Mouse (Mus musculus) common myeloid progenitor, adult 5-6 weeks (primary cell): ENCODE measurements around the gene Nek7. TPM values are rescaled to one million over a fixed set of nuclear protein-coding genes. Genes with fewer than 3 reads are reported as not detected.

Source experiments
- ATAC-seq: replicated peaks from 2 replicates; pipeline ENCODE4 v1.8.0; 2016; ENCODE audit warnings: low read depth, mild to moderate bottlenecking, moderate TSS enrichment, inconsistent platforms; ENCODE audit not compliant: poor library complexity, severe bottlenecking
- total RNA-seq: library from RNA; stranded (forward); fragments of 200-1000, 187-1606 nt; gene quantifications from 2 replicates; pipeline ENCODE4 v1.2.3, GENCODE M21; 2017

Nek7 gene
- total RNA-seq, 1 experiment from 2014 or later, result 30.5 TPM

DNA sequence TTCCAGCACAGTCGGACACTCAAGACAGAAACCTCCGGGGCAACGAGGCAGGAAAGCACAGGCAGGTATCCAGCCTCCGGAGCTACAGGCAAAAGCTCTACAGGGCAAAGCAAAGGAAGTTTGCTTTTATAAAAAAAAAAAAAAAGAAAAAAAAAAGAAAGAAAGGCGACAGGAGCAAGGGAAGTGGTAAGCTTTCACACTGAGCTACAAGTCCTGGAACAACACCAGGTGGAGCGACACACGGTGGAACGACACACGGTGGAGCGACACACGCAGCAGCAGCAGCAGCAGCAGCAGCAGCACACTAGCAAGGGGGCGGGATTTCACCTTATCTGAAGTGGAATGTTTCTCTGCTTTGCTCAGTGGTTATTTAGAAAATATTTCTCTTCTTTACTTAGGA is 10.8 kb downstream of the Nek7 start:
- 0 out of 2 replicates have a peak, but pooled peaks have one; percentile 15 for ATAC-seq

- ATAC-seq, result no peak
These were observed 11.6 kb downstream of the Nek7 start for GRCm38 (mm10) chr1:138608336-138608735.

- no peak for ATAC-seq
These were observed 12.1 kb downstream of the Nek7 start for GRCm38 (mm10) chr1:138607862-138608261.

DNA sequence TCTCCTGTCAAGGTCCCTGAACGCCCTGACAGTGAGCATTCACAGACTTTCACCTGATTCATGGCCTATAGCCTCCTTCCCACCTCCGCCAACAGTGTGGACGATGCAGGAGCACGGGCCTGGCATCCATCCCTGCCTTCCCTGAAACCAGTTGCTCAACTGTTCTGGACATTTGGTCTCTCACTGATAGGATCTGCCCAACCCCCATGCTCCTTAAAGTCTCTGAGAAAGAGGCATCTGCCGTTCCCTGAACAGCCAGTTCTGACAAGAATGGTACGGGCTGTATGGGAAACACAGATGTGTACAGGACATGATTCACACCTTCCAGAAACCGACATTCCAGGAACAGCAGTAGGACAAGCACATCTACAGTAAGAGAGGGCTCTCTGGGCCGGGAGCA is 13.2 kb downstream of the Nek7 start:
- no peak for ATAC-seq

GRCm38 (mm10) chr1:138604736-138605135 is 15.2 kb downstream of the Nek7 start:
- no peak for ATAC-seq

DNA sequence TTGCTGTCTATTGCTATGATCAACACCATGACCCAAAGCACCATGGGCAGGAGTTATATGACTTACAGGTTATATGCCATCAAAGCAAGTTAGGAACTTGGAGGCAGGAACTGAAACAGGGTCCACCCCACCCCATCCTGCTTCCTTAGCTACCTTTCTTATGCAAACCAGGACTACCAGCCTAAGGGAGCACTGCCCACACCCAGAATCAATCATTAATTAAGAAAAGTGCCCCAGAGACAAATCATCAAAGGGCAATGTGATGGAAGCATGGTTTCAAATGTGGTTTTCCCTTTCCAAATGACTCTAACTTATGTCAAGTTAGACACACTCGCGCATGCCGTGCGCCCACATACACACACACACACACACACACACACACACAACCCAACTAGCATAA is 16.0 kb downstream of the Nek7 start:
- ATAC-seq, result no peak

DNA sequence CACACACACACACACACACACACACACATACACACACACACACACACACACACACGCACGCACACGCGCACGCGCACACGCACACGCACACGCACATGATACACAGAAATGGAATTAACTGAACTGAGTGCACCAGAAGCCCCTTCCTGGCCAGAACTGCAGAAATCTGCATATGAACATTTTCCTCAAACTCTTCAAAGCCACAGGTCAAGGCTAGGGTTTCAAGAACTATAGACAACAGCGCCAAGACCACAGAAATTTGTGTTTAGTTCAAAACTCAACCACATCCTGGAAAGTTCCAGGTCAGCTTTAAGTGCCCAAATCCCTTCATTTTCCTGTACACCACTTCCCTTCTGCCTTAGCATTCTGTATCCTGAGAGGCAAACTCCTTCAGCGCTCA is 21.9 kb downstream of the Nek7 start:
- no peak for ATAC-seq

DNA sequence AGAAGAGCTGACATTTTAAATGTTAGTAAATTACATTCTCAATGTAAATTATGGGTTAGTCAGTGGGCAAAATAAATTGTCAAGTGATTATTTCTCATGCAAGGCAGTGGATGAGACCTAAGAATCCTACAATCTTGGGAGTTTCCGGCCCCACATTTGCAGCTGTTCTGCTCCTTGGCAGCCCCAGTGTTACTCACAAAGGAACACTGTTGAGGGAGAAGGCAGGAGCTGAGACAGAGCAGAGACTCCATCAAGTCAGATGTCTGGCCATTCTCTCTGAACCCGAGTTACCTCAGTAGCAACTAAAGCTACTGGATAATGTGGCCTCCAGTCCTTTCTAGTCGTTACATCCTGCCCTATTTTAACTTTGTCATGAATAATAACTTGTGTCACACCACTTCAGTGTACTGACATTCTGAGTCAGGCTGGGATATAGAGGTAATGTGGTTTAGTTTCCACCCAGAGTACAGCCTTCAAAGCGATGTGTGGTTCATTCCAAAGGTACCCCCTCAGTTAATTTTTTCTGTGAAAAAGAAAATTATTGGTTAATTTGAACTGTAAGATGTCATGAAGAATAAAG is 23.7 kb downstream of the Nek7 start:
- no peak for ATAC-seq

GRCm38 (mm10) chr1:138594910-138595309 is 25.0 kb downstream of the Nek7 start:
- no peak for ATAC-seq

- no peak for ATAC-seq
These were observed 26.0 kb downstream of the Nek7 start for GRCm38 (mm10) chr1:138593922-138594321.

DNA sequence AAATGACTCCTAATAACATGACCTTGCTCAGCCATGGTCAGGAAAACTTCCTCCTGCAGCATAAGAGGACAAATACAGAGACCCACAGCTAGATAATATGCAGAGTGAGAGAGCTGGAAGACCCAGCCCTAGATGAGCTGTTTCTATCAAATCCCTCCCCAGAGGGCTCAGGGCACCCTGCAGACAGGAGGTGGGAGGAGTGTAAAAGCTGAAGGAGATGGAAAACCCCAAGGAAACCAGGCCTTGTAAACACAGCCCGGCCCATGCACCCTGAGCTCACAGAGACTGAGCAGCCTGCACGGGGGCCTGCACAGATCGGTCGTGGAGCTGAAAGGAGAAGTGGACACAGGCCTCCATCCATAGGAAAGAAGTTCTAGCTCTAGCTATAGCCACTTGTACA is 27.5 kb downstream of the Nek7 start:
- ATAC-seq, result no peak

GRCm38 (mm10) chr1:138590451-138591022 is 29.4 kb downstream of the Nek7 start:
- no peak for ATAC-seq

DNA sequence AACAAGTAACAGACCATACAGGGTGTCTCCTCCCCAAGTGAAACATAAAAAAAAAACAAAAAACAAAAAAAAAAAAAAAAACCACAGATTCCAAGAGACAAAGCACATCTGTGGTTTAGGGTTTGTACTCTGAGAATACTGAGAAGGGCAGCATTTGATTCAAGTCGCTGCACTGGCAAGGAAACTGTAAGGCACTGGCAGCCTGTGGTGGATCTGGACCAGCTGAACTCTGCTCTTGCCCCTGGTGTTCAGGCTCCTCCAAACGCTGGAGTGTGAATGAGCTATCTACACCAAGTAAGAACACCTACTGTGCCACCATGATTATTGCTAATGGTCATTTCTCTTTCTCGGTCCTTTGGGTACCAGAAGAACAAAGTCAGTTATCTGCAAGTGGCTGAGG is 30.8 kb downstream of the Nek7 start:
- ATAC-seq, result no peak

- ATAC-seq, result no peak
These were observed 32.1 kb downstream of the Nek7 start for GRCm38 (mm10) chr1:138587812-138588211.

- no peak for ATAC-seq
These were observed 33.0 kb downstream of the Nek7 start for GRCm38 (mm10) chr1:138586891-138587290.

DNA sequence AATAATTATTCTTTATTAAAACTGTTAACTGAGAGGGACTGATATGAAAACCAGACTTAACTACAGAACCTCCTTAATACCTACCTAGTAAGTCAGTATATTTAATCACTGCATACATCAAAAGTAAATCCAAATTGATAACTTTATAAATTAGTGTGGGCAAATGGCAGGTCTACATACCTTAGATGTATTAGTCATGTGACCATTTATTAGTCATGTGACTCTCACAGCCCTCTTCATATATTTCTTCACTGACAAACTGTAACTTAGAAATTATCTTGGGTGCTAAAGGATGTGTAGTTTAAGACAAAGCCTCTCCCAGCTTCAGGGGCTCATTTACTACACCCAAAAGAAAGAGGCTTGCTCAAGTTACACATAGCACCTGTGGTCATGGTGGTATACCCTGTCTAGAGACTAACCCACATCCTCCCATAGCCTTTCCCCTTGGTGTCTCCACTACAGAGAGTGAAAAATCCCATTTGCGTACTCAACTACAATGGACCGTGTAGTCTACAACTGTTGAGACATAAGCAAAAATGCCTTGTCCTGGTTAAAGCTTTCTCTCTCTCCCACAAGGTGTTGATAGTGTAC is 35.4 kb downstream of the Nek7 start:
- no peak for ATAC-seq

GRCm38 (mm10) chr1:138582225-138582624 is 37.7 kb downstream of the Nek7 start:
- no peak for ATAC-seq

- ATAC-seq, result no peak; the same call in 1 of the 2 replicates
These were observed 40.0 kb downstream of the Nek7 start for GRCm38 (mm10) chr1:138579822-138580492.

GRCm38 (mm10) chr1:138579207-138579606 is 40.7 kb downstream of the Nek7 start:
- ATAC-seq, result no peak

DNA sequence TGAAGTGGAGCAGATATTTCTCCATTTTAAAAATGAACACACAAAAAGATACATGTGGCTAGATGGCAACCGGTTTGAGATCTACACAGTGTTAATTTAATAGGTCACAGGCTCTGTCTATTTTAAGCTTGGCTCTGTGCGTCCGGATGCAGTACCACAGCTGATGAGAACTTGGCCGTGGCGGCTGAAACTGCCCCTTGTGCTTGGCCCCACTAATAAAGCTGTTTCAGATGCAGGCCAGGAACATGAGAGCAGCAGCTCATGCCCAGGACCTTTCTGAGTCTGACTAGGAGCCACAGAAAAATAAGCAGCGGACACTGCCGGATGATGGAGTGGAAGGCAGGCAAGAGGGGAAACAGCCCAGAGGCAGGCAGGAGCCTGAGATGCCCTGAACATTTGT is 43.1 kb downstream of the Nek7 start:
- ATAC-seq, result no peak

DNA sequence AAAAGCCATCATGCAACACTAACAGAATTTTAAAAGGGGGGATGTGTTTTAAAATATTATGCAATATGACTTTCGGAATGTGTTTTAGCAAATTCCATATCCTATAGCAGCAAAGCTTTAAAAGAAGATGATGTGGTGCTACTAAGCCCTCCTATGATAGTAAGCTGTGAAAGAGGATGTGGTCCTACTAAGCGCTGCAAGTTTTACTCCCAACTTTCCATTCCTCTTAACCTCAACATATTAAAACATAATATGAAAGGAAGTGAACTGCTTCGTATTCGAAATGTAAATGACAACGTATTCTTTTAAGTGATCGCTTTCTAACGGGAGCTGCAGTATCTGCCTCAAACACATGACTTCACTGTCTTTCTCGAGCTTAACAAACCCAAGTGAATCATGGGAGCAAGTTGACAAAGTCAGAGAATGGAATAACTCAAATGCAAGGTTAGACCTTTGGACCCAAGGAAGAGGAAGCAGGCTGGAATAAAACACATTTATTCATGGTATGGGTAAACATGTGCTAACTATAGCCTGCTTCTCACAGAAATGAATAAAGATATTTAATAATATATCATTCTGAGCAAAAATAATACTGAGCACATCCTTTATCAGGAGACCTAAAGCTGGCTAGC is 43.8 kb downstream of the Nek7 start:
- ATAC-seq, result no peak
